Mouse (Mus musculus) adrenal gland, postnatal 10 days (tissue): ENCODE data around the gene Polr2f. TPM values are rescaled to one million over a fixed set of nuclear protein-coding genes. Genes with fewer than 3 reads are reported as not detected.

Experiments
- DNase-seq: peaks from one replicate; pipeline ENCODE4 v3.0.0; 2021; ENCODE audit warnings: mixed read lengths
- total RNA-seq, 2 experiments: library from RNA; stranded (reverse); gene quantifications; 2 replicates each; pipeline ENCODE4 v1.2.3; 2021

The Polr2f gene
- total RNA-seq, 2 experiments from 2014 or later, result 145 TPM

DNA sequence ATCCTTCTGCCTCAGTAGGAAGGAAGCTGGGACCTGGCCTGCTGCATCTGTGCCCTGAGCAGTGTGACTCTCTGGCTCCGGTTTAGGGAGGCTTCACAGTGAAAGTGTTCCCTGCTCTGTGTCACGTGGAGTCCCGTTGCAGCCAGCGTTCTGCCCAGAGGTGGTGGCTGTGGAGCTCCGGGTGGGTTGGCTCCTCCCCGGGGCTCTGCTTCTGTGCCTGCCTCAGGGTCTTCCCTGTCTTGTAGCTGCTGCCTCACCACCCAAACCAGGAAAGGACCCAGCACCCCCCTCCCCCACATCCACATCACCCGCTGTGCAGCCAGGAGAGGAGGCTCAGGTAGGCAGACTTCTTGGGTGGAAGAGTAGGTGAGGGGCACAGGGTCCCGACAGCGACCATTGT lies 21.3 kb upstream of the Polr2f start:
- no peak for DNase-seq

GRCm38 (mm10) chr15:79122119-79122518 lies 18.7 kb upstream of the Polr2f start:
- peak; percentile 68 for DNase-seq

- DNase-seq, result no peak
Measured at GRCm38 (mm10) chr15:79122546-79122945, 18.3 kb upstream of the Polr2f start.

DNA sequence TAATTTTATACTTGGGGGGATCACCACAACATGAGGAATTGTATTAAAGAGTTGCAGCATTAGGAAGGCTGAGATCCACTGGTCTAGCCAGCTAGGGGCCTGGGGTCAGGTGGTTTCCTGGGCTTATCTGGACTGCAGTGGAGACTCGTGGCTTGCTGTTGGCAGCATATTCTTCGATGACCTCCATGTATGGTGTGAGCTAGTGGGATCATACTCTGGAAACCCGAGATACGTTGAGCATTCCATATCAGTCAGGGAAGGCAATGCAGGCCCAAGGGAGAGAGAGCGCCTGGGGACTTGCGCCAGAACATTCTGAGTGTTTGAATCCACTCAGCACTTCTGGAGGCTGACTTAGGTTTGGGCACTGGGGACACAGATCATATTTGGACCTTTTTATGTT lies 17.1 kb upstream of the Polr2f start:
- DNase-seq, result no peak

DNA sequence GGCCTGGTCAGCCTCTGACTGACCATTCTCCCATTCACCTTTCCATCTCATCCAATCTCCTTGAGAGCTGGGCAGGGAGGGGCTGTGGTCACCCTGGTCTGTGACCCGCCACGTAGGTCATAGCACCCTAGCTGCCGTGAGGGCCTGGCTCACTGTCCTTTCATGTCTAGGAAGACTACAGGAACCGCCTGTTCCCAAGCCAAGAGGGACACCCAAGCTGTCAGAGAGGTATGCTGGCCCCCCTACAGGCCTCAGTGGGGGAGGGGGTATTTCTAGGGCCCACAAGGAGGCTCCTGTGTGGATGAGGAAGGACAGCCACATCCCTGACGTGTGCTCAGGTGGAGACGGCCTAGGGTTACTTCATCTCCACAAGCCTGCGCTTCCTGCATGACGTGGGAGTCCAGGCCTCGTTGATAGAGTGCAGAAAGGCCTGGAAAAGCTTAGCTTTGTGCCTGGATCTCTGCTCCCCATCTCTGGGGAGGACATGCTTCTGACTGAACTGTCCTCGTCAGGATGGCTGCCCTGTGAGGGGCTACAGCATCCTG lies 16.4 kb upstream of the Polr2f start:
- no peak for DNase-seq

- DNase-seq, result peak; percentile 71
Measured at GRCm38 (mm10) chr15:79126217-79126932, 14.4 kb upstream of the Polr2f start.

DNA sequence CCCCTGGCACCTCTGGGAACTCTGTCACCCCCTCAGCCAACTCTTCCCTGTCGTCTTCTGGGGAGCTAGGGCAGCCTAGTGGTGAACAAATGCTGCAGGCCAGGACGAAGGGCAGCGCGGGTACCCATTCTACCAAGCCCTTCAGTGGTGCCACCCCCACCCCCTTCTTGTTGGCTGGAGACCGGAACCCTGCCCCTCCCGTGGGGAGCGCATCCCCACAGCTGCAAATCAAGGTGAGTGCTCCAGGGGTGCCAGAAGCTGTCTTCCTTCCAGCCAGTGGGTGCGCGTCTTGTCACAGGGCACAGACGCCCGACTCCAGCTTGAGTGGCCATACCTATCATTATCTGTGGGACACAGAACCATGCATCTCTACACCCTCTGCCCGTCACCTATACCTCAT lies 13.7 kb upstream of the Polr2f start:
- DNase-seq, result no peak

- no peak for DNase-seq
Measured at GRCm38 (mm10) chr15:79128208-79128607, 12.6 kb upstream of the Polr2f start.

- no peak for DNase-seq
Measured at GRCm38 (mm10) chr15:79129311-79129710, 11.5 kb upstream of the Polr2f start.

GRCm38 (mm10) chr15:79130782-79131181 lies 10.0 kb upstream of the Polr2f start:
- no peak for DNase-seq

DNA sequence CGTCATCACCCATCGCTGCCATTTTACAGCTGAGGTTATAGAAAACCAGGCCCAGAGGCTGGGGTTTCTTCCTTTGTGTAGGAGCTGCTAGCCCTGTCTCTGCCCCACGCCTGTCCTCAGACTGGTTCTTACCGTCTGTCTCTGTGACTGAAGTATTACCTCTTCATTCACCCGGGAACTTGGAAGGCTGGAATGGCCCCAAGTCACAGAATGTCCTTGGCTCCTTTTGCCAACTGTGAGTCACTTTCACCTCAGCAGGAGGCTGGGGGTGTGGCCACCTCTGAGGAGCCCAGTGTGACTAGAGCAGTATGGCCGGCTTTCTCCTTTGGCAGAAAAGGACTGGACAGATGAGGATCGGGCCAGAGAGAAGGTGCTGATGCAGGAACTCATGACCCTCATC lies 9.4 kb upstream of the Polr2f start:
- DNase-seq, result peak; percentile 92

DNA sequence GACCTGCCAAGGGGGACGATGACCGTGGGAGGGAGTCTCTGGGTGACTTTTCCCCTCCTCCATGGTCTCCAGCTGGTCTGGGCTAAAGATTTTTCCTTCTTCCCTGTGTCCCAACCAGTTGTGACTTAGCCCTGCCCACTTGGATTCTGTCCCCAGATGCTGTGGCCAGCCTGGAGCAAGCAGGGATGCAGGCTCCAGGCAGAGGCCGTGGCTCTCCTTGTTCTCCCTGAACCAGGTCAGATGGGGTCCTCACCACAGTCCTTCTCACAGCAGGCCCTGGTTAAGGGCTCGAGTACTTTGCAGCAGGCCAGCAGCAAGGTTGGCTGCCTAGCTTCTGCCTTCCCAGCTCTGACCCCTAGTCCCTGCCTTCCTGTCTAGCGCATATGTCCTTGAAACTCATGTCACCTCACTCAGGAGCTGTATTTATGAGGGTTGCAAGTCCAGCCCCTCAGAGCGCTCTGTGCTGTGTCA lies 7.6 kb upstream of the Polr2f start:
- peak; percentile 66 for DNase-seq

- DNase-seq, result no peak
Measured at GRCm38 (mm10) chr15:79134496-79135270, 6.1 kb upstream of the Polr2f start.

- no peak for DNase-seq
Measured at GRCm38 (mm10) chr15:79135332-79135731, 5.5 kb upstream of the Polr2f start.

- no peak for DNase-seq
Measured at GRCm38 (mm10) chr15:79135783-79136575, 4.8 kb upstream of the Polr2f start.

DNA sequence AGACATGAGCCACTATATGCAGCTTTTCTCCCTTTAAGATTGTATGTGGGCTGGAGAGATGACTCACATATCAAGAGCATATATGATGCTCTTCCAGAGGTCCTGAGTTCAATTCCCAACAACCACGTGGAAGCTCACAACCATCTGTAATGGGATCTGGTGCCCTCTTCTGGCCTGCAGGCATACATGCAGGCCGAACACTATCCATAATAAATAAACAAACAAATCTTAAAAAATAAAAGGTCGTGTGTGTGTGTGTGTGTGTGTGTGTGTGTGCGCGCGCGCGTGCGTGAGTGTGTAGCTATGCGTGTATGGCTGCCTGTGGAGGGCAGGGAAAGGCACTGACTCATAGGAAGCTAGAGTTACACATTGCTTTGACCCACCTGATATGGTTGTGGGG lies 1.2 kb upstream of the Polr2f start:
- DNase-seq, result no peak

- no peak for DNase-seq
Measured at GRCm38 (mm10) chr15:79141566-79141917, 733 bp downstream of the Polr2f start.

DNA sequence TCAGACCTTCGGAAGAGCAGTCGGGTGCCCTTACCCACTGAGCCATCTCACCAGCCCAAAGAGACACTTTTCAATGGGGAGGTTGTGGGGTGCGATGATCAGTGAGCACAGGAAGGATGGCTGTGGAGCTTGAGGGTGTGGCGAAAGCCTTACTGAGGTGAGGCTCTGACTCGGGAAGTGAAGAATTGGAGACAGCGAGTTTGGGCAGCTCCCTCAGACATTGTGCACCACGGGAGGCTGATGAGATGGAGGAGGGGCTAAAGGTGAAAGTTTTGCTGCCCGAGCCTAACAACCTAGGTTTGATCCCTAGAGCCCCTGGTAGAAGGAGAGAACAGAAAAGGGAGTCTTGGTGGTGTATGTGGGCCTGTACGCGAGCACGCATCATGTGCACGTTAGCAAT lies 2.5 kb downstream of the Polr2f start:
- DNase-seq, result no peak

- DNase-seq, result no peak
Measured at GRCm38 (mm10) chr15:79144021-79144420, 3.2 kb downstream of the Polr2f start.

- no peak for DNase-seq
Measured at GRCm38 (mm10) chr15:79145522-79145921, 4.7 kb downstream of the Polr2f start.

DNA sequence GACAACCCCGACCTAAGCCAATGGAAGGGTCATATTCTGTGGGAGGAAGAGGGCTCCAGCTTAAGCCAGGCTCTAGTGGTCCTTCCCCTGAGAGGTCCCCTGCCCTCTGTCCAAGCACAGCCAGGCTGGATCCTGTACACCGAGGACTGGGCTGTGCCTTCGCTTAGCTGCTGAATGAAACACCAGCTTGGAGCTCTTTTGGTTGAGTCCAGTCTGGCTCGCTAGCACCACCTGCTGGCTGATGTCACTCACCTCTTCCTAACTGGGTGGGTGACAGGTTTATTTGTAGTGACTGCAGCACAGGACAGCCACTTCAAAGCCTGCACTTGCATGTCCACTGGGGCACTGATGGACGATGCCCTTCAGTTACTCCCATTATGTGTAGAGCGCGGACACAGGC lies 7.7 kb downstream of the Polr2f start:
- DNase-seq, result peak; percentile 92

GRCm38 (mm10) chr15:79151881-79152280 lies 11.1 kb downstream of the Polr2f start:
- DNase-seq, result no peak

GRCm38 (mm10) chr15:79152709-79153108 lies 11.9 kb downstream of the Polr2f start:
- no peak for DNase-seq
